12 mouse cellular contexts compared by ENCODE assay signal in the genomic region with DNA sequence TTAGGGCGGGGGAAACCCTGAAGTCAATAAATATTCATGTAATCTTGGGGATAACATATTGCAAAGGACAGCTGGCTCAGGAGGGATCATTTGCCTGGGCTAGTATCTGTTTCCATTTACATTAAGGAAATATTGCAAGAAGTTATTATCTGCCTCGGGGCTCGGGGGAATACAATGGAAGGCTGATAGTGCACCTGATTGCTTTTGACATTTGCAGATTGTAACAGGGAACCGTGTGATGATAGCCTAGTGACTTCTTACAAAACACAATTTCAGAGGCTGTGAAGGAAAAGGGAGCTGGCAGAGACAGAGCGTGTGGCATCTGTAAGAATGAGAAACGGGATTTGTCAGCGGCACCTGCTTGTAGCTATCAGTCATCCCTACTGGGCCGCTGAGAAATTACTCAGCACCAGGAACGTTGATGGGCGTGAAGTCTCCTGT.
A peak's percentile ranks its signal among the peaks of the same experiment; 100 is the strongest.
DNase-seq lines count a peak whose midpoint lies in the region; ATAC-seq and TF ChIP-seq lines count a peak whose summit lies in the region.
"Had no signal": no experiment of that assay in that cellular context is flagged by ENCODE, and none has a peak within 500 bp of the region (broad histone marks: within the 10 kb centered on the region; RNA-seq: fewer than 3 reads in every experiment).

No protein-coding gene starts in this region.

- no peaks in the 10 kb centered on the region for H3K27me3 ChIP-seq in hindbrain, embryonic 13.5 days
- H3K27me3 ChIP-seq in midbrain, embryonic 13.5 days = no peaks in the 10 kb centered on the region
- no peaks in the 10 kb centered on the region for H3K27me3 ChIP-seq in intestine, postnatal 0 days (replicated peaks; ENCODE audit: control insufficient read depth, insufficient read depth, low read length)
- H3K27me3 ChIP-seq: limb, embryonic 12.5 days had no signal

- ATAC-seq in hindbrain, embryonic 13.5 days (ENCODE audit: low FRiP score) = peak; percentile 86
- ATAC-seq in midbrain, embryonic 13.5 days = peak; percentile 85
- no peak for ATAC-seq in intestine, postnatal 0 days

- intact Hi-C loops in heart, postnatal 14 days (cut with DNase I) = no loop called here

- no peak for TF ChIP-seq CTCF in lung, adult 2 months (IDR thresholded peaks at IDR 0.05; ENCODE audit: insufficient read depth, low read length)
- TF ChIP-seq CTCF in intestine, postnatal 0 days (IDR thresholded peaks at IDR 0.05; ENCODE audit: low read depth) = no peak

- peak overlapping the region; percentile 34 for H3K4me2 ChIP-seq in hindbrain, embryonic 13.5 days
- H3K4me2 ChIP-seq in midbrain, embryonic 13.5 days (replicated peaks) = 0 out of 2 replicates have a peak overlapping the region, but pooled peaks have one; percentile 9
- H3K4me2 ChIP-seq in intestine, postnatal 0 days (replicated peaks; ENCODE audit: low read depth) = no peak overlapping the region
- H3K4me2 ChIP-seq: limb, embryonic 12.5 days had no signal

- H3K4me3 ChIP-seq in hindbrain, embryonic 13.5 days = no peak overlapping the region
- H3K4me3 ChIP-seq in midbrain, embryonic 13.5 days (replicated peaks) = no peak overlapping the region
- H3K4me3 ChIP-seq in lung, adult 2 months (replicated peaks; ENCODE audit: extremely low read depth, low read depth, low read length) = no peak overlapping the region
- no peak overlapping the region for H3K4me3 ChIP-seq in intestine, postnatal 0 days (ENCODE audit: low read depth, low read length)
- H3K4me3 ChIP-seq: limb, embryonic 12.5 days had no signal

- no peak for TF ChIP-seq POLR2A in lung, adult 2 months (IDR thresholded peaks at IDR 0.05; ENCODE audit: borderline replicate concordance, extremely low read depth, low read depth, low read length)

- H3K27ac ChIP-seq in hindbrain, embryonic 13.5 days = peak overlapping the region; percentile 76
- H3K27ac ChIP-seq in midbrain, embryonic 13.5 days = peak overlapping the region; percentile 14
- no peak overlapping the region for H3K27ac ChIP-seq in intestine, postnatal 0 days (ENCODE audit: low read depth, low read length)
- H3K27ac ChIP-seq: limb, embryonic 12.5 days had no signal

- H3K9me3 ChIP-seq in hindbrain, embryonic 13.5 days = no peaks in the 10 kb centered on the region
- H3K9me3 ChIP-seq in midbrain, embryonic 13.5 days = no peaks in the 10 kb centered on the region
- H3K9me3 ChIP-seq in intestine, postnatal 0 days (ENCODE audit: control insufficient read depth) = no peaks in the 10 kb centered on the region
- H3K9me3 ChIP-seq: limb, embryonic 12.5 days had no signal

- peaks cover 5% of the 10 kb centered on the region; the same call in 1 of the 2 replicates for H3K36me3 ChIP-seq in hindbrain, embryonic 13.5 days
- no peaks in the 10 kb centered on the region for H3K36me3 ChIP-seq in midbrain, embryonic 13.5 days
- no peaks in the 10 kb centered on the region for H3K36me3 ChIP-seq in intestine, postnatal 0 days (ENCODE audit: control insufficient read depth, insufficient read depth)
- H3K36me3 ChIP-seq: limb, embryonic 12.5 days had no signal

- 31% methylated on average over 10 of the region's 10 CpGs for WGBS in hindbrain, embryonic 13.5 days
- WGBS in midbrain, embryonic 13.5 days = 33% methylated on average over 10 of the region's 10 CpGs
- 52% methylated on average over 10 of the region's 10 CpGs for WGBS in lung, adult 2 months
- WGBS in intestine, postnatal 0 days = 57% methylated on average over 10 of the region's 10 CpGs

- no peak overlapping the region for H3K9ac ChIP-seq in hindbrain, embryonic 13.5 days
- no peak overlapping the region for H3K9ac ChIP-seq in midbrain, embryonic 13.5 days (replicated peaks)
- no peak overlapping the region for H3K9ac ChIP-seq in intestine, postnatal 0 days (ENCODE audit: low read depth, low read length)
- H3K9ac ChIP-seq: limb, embryonic 12.5 days had no signal

- peak; percentile 72 for DNase-seq in heart, adult 11 months
- no peak for DNase-seq in heart, postnatal 14 days
- peak; percentile 80 for DNase-seq in brain, adult 2 months (ENCODE audit: low read depth, low spot score)
- no peak for DNase-seq in ovary, postnatal 36 days (ENCODE audit: low spot score)
- no peak for DNase-seq in lung, adult 2 months
- DNase-seq: cerebellum, adult 9-11 months; kidney, adult 18-20 months; lung, postnatal 36 days had no signal

- peaks cover 26% of the 10 kb centered on the region for H3K4me1 ChIP-seq in hindbrain, embryonic 13.5 days (replicated peaks)
- H3K4me1 ChIP-seq in midbrain, embryonic 13.5 days (replicated peaks) = peaks cover 12% of the 10 kb centered on the region
- H3K4me1 ChIP-seq in lung, adult 2 months (ENCODE audit: control insufficient read depth, insufficient read depth, low read length) = no peaks in the 10 kb centered on the region
- no peaks in the 10 kb centered on the region for H3K4me1 ChIP-seq in intestine, postnatal 0 days (replicated peaks; ENCODE audit: control insufficient read depth, insufficient read depth, low read length)
- H3K4me1 ChIP-seq: limb, embryonic 12.5 days had no signal

Comparison
In these comparisons a context has a peak if more than half of its experiments do, and no peak if none do; other contexts are left out.
1. DNase-seq: peak in heart, adult 11 months (single experiment) and brain, adult 2 months (single experiment); none in heart, postnatal 14 days (0 of 2), ovary, postnatal 36 days (single experiment) and lung, adult 2 months (single experiment).